Mouse (Mus musculus) thymus, adult 2 months (tissue): ENCODE results near the gene Ndufs3.

Experiments used
- CTCF ChIP-seq: fragments of 200-500 bp; IDR thresholded peaks from 2 replicates; pipeline ENCODE4 v1.5.1; 2012; ENCODE audit warnings: mild to moderate bottlenecking, control low read depth, low read length, moderate library complexity, borderline replicate concordance; ENCODE audit not compliant: control insufficient read depth, poor library complexity, insufficient read depth; ENCODE audit errors: extremely low read depth
- POLR2A ChIP-seq: fragments of 200-500 bp; IDR thresholded peaks from 2 replicates; pipeline ENCODE4 v1.6.1; 2012; ENCODE audit warnings: mild to moderate bottlenecking, low read length, control low read depth, moderate library complexity; ENCODE audit not compliant: control insufficient read depth, poor library complexity, insufficient read depth; ENCODE audit errors: extremely low read depth

DNA sequence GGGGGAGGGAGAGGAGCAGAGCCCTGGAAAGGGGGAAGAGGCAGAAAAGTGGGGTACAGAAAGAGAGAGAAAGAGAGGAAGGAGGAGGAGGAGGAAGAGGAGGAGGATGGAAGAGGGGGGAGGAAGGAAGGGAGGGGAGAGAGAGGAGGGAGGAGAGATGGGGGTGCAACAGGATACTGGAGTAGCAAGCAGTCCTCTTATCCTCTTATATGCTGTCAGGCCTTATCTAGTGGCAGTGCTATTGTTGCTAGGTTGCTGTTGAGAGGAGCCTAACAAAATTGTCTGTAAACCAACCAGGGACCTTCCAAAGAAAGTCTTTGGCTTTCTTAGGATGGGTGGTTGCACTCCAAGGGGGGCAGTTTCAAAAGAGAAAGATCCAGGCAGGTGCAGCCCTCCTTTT, 25.2 kb downstream of the Ndufs3 start:
- TF ChIP-seq CTCF (no peak), POLR2A (no peak)
